Mouse (Mus musculus) midbrain, embryonic 16.5 days (tissue): ENCODE measurements around the gene Tor3a. TPM values are rescaled to one million over a fixed set of nuclear protein-coding genes. Genes with fewer than 3 reads are reported as not detected.
A peak's percentile ranks its signal among the peaks of the same experiment; 100 is the strongest.

Experiments
- ATAC-seq: fragments of 200-750 bp; cut with Nextera tagmentation; 2 replicates; pipeline ENCODE4 v1.8.0; 2017; ENCODE audit warnings: moderate TSS enrichment
- H3K27ac ChIP-seq: fragments of 300-500 bp; sonication (generic); 2 replicates; pipeline ENCODE4 v1.5.1; 2014; ENCODE audit warnings: mild to moderate bottlenecking, low read length, mixed read lengths
- H3K27me3 ChIP-seq: fragments of 300-500 bp; sonication (generic); 2 replicates; pipeline ENCODE4 v1.6.1; 2014; ENCODE audit warnings: low read depth, low read length, mixed read lengths; ENCODE audit not compliant: control insufficient read depth, insufficient read depth
- H3K36me3 ChIP-seq: fragments of 300-500 bp; sonication (generic); 2 replicates; pipeline ENCODE4 v1.6.1; 2014; ENCODE audit warnings: mild to moderate bottlenecking, low read length, moderate library complexity, mixed read lengths; ENCODE audit not compliant: control insufficient read depth, insufficient read depth
- H3K4me1 ChIP-seq: fragments of 300-500 bp; sonication (generic); 2 replicates; pipeline ENCODE4 v1.6.1; 2014; ENCODE audit warnings: mild to moderate bottlenecking, low read length, mixed read lengths; ENCODE audit not compliant: control insufficient read depth, insufficient read depth
- H3K4me2 ChIP-seq: fragments of 300-500 bp; sonication (generic); 2 replicates; pipeline ENCODE4 v1.6.1; 2014; ENCODE audit warnings: mild to moderate bottlenecking, low read length, mixed read lengths
- H3K4me3 ChIP-seq: fragments of 300-500 bp; sonication (generic); 2 replicates; pipeline ENCODE4 v1.5.1; 2014; ENCODE audit warnings: low read depth, mild to moderate bottlenecking, low read length, moderate library complexity, mixed read lengths
- H3K9ac ChIP-seq: fragments of 300-500 bp; sonication (generic); 2 replicates; pipeline ENCODE4 v1.6.1; 2014; ENCODE audit warnings: low read depth, low read length, mixed read lengths
- H3K9me3 ChIP-seq: fragments of 300-500 bp; sonication (generic); replicated peaks from 2 replicates; pipeline ENCODE4 v1.6.1; 2014; ENCODE audit warnings: mild to moderate bottlenecking, low read length, mixed read lengths; ENCODE audit not compliant: control insufficient read depth, poor library complexity, severe bottlenecking
- WGBS: fragments of 180-500 bp; shearing (Covaris S2); extraction: QIAGEN DNeasy Blood & Tissue Kit; methylation state at CpG from one replicate; pipeline ENCODE4 v1.1.7; 2014; 5-methylcytosine and 5-hydroxymethylcytosine counted together
- polyA plus RNA-seq: library from polyadenylated mRNA; unstranded; fragments of >200 nt; fragmentation: Nextera tagmentation; extraction: Ambion mirVana; gene quantifications from 2 replicates; pipeline ENCODE4 v1.2.1, GENCODE M21; 2015

Tor3a gene
- 2.9 and 3.1 TPM in 2 replicates for polyA plus RNA-seq

DNA sequence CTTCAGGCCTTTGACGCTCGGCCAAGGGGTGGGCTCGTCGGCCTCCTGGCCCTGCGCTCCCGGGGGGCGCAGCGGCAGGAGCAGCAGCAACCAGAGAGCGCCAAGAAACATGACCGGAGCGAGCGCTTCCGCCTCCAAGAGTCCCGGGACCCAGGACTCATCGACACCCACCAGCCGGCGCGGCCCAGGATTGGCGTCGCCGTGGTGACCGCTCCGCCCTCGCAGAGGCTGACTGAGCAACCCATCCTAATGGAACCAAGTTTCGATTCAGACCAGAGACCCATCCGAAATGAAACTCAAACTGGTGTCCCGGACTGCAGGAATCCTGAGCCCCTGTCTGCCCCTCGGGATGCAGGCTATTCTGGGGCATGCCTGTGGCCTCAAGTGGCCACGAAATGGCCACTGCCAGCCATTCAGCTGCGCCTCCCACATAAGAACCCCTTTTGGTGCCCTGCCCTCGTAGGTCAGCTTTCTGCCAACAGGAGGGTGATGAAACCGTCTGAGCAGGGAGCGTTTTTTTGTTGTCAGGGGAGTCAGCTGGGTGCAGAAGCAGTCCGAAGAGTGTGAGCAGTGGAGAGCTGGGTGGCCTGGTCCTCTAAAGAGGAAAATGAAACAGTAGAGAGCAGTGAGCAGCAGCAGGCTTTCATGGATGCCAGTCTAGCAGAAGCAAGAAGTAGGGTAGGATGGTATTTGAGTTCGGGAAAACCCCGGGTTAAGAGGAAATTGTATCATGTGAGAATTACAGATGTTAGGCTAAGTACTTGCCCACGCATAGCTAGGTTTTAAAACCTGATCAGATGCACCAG is at the start of gene Tor3a:
TSS of gene Tor3a (minus strand) at position 162 of the 806 bp plus-strand sequence.
- Histone ChIP-seq H3K9me3 (no peaks in the 10 kb centered on the region), H3K27ac (no peak within 1 kb of the TSS), H3K4me3 (peak within 1 kb of the TSS; percentile 46), H3K36me3 (0 out of 2 replicates have a peak, but pooled peaks cover under 1% of the 10 kb centered on the region), H3K9ac (peak within 1 kb of the TSS; percentile 61), H3K4me1 (peaks cover 11% of the 10 kb centered on the region), H3K27me3 (no peaks in the 10 kb centered on the region), H3K4me2 (peak within 1 kb of the TSS; percentile 88)
- 8% methylated on average over 37 of the region's 37 CpGs for WGBS
- peak; percentile 52 for ATAC-seq

GRCm38 (mm10) chr1:156722089-156722488 is 47.9 kb upstream of the Tor3a start:
- Histone ChIP-seq H3K27me3 (0 out of 2 replicates have a peak, but pooled peaks cover 3% of the 10 kb centered on the region), H3K4me3 (no peak overlapping the region), H3K9ac (no peak overlapping the region), H3K36me3 (no peaks in the 10 kb centered on the region), H3K9me3 (no peaks in the 10 kb centered on the region), H3K4me2 (no peak overlapping the region), H3K4me1 (peaks cover 11% of the 10 kb centered on the region), H3K27ac (no peak overlapping the region)
- 67% methylated on average over 6 of the region's 6 CpGs for WGBS
- ATAC-seq: no peak

- Histone ChIP-seq H3K36me3 (0 out of 2 replicates have a peak, but pooled peaks cover 3% of the 10 kb centered on the region), H3K4me2 (peak overlapping the region; percentile 52; the same call in 1 of the 2 replicates), H3K4me1 (peaks cover 12% of the 10 kb centered on the region), H3K4me3 (no peak overlapping the region), H3K27ac (no peak overlapping the region), H3K27me3 (0 out of 2 replicates have a peak, but pooled peaks cover 3% of the 10 kb centered on the region), H3K9ac (no peak overlapping the region), H3K9me3 (no peaks in the 10 kb centered on the region)
- ATAC-seq: no peak
- WGBS: 44% methylated on average over 4 of the region's 4 CpGs
Observed at GRCm38 (mm10) chr1:156720046-156720445, 45.9 kb upstream of the Tor3a start.

DNA sequence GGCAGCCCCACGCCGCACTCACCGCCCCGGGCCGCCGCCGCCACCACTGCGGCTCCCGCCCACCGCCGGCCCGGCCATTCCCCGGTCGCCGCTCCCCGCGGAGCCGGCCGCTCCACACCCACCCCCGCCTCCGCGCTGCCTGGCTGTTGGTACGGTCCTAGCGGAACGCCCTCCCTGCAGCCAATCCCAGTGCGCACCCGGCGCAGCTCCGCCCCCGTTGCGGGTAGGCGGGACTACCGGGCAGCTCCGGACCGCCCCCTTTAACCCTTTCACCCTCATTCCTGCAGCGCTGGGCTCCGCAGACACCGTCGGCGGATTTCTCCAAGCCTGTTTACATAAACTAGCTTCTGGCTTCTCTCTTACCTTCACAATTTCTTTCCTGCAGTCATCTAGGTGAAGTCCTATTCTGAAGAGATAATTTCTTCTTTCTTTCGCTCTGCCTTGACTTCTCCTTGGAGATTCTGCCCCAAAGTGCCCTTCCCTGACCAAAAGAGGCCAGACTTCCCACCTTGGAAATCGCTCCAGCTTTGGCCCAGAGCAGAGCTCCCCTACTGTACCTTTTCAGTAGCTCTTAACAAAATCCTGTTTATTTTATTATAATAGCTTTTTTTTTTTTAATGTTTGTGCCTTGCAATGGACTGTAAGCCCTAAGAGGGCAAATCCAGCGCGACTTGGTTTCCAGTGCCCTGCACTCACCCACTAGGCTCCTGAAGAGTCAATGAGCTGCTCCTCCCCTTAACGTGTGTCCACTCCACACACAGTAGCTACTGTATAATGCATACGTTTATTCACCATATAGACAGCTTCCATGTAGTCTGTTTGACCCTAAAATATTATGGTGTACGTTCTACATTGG is 45.0 kb upstream of the Tor3a start, which contains the start of gene Fam20b:
TSS of gene Fam20b (minus strand) at position 137 of the 856 bp plus-strand sequence.
- 0 out of 2 replicates have a peak, but pooled peaks cover 3% of the 10 kb centered on the region for H3K27me3 ChIP-seq
- peak within 1 kb of the TSS; percentile 94 for H3K4me3 ChIP-seq
- H3K36me3 ChIP-seq: 0 out of 2 replicates have a peak, but pooled peaks cover 3% of the 10 kb centered on the region
- peak within 1 kb of the TSS; percentile 82 for H3K9ac ChIP-seq
- peak within 1 kb of the TSS; percentile 73 for H3K4me2 ChIP-seq
- peak within 1 kb of the TSS; percentile 95 for H3K27ac ChIP-seq
- peaks cover 12% of the 10 kb centered on the region for H3K4me1 ChIP-seq
- no peaks in the 10 kb centered on the region for H3K9me3 ChIP-seq
- under 1% methylated on average over 26 of the region's 47 CpGs for WGBS
- peak; percentile 96 for ATAC-seq

DNA sequence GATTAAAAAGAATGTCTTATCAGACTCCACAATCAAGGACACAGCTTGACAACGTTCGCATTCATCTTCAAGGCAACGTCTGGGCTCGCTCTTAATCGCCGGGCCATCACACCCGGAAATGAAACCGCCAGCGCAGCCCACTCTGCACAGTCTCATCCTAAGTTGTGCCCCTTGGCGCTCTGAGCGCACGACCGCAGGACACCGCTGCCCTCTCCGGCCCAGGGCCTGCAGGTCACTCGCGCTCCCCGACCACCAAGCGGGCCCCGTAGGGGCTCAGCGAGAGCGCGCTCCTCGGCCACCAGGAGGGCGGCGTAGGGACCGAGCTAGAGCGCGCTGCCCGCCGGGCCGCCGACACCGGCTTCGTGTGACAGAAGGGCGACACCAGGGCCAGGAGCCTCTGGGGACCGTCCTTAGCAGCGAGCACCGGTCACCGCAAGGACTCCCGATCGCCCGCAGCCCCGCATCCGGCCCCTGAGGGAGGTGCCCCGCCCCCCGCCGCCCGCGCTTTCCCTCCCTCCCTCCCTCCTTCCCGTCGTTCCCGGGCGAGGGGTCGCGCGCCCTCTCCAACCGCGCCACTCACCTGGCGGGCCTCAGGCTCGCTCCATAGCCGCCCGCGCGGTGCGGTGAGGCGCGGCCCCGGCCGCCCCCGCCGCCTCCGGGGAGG is 44.3 kb upstream of the Tor3a start:
- Histone ChIP-seq H3K4me1 (peaks cover 12% of the 10 kb centered on the region), H3K9me3 (no peaks in the 10 kb centered on the region), H3K9ac (peak overlapping the region; percentile 82), H3K27me3 (0 out of 2 replicates have a peak, but pooled peaks cover 3% of the 10 kb centered on the region), H3K27ac (peak overlapping the region; percentile 95), H3K4me2 (peak overlapping the region; percentile 73), H3K36me3 (0 out of 2 replicates have a peak, but pooled peaks cover 3% of the 10 kb centered on the region), H3K4me3 (peak overlapping the region; percentile 94)
- ATAC-seq: peak; percentile 86
- WGBS: under 1% methylated on average over 50 of the region's 73 CpGs

- H3K27me3 ChIP-seq: 0 out of 2 replicates have a peak, but pooled peaks cover 3% of the 10 kb centered on the region
- peak overlapping the region; percentile 82 for H3K9ac ChIP-seq
- H3K4me2 ChIP-seq: peak overlapping the region; percentile 73
- no peaks in the 10 kb centered on the region for H3K9me3 ChIP-seq
- peaks cover 12% of the 10 kb centered on the region for H3K4me1 ChIP-seq
- 0 out of 2 replicates have a peak, but pooled peaks cover 3% of the 10 kb centered on the region for H3K36me3 ChIP-seq
- H3K4me3 ChIP-seq: peak overlapping the region; percentile 94
- peak overlapping the region; percentile 95 for H3K27ac ChIP-seq
- WGBS: 9% methylated on average over 13 of the region's 13 CpGs
- peak; percentile 2; the same call in 1 of the 2 replicates for ATAC-seq
Observed at GRCm38 (mm10) chr1:156717751-156718285, 43.7 kb upstream of the Tor3a start.

- H3K4me2 ChIP-seq: no peak overlapping the region
- H3K4me1 ChIP-seq: peaks cover 12% of the 10 kb centered on the region
- 90% methylated on average over 6 of the region's 6 CpGs for WGBS
- H3K36me3 ChIP-seq: 0 out of 2 replicates have a peak, but pooled peaks cover 3% of the 10 kb centered on the region
- H3K4me3 ChIP-seq: no peak overlapping the region
- H3K9me3 ChIP-seq: no peaks in the 10 kb centered on the region
- H3K27me3 ChIP-seq: 0 out of 2 replicates have a peak, but pooled peaks cover 3% of the 10 kb centered on the region
- no peak overlapping the region for H3K9ac ChIP-seq
- no peak for ATAC-seq
- no peak overlapping the region for H3K27ac ChIP-seq
Observed at GRCm38 (mm10) chr1:156716681-156717080, 42.5 kb upstream of the Tor3a start.
